Mouse (Mus musculus): ENCODE measurements around the gene Igsf9. TPM values are rescaled to one million over a fixed set of nuclear protein-coding genes. Genes with fewer than 3 reads are reported as not detected.

The Igsf9 gene
- total RNA-seq, 2 experiments from 2014 or later: 7.2 to 8.9 TPM

GRCm38 (mm10) chr1:172513525-172514212 is 32.1 kb downstream of the Igsf9 start:
- peak in 1 of 2 experiments; percentile 27 for DNase-seq (ENCODE audit: low spot score in 2 of 2)

GRCm38 (mm10) chr1:172514213-172514529 is 32.6 kb downstream of the Igsf9 start:
- no peak for DNase-seq (ENCODE audit: low spot score in 2 of 2)

- DNase-seq (ENCODE audit: low spot score in 2 of 2): no peak
These were observed 33.1 kb downstream of the Igsf9 start for GRCm38 (mm10) chr1:172514551-172515268.

DNA sequence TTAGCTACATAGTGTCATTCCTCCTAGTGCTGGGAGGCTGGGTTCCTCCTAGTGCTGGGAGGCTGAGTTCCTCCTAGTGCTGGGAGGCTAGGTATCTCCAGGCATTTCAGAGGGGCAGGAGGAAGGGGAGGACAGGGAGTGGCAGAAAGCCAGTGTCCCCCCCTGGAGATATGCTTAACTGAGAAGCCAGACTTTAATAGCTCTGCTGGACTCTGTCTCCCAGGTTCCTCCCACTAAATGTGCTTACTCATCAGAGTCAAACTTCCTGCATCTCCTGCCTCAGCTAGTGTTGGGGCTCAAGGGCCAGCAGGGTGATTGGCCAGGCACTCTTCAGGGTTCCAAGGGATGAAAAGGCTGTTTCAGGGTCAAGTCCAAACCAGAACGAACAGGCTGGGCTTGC is 33.8 kb downstream of the Igsf9 start:
- no peak for DNase-seq (ENCODE audit: low spot score in 2 of 2)

- DNase-seq (ENCODE audit: low spot score in 2 of 2): no peak
These were observed 36.4 kb downstream of the Igsf9 start for GRCm38 (mm10) chr1:172518013-172518412.

- DNase-seq (ENCODE audit: low spot score in 2 of 2): no peak
These were observed 38.1 kb downstream of the Igsf9 start for GRCm38 (mm10) chr1:172519644-172520043.

DNA sequence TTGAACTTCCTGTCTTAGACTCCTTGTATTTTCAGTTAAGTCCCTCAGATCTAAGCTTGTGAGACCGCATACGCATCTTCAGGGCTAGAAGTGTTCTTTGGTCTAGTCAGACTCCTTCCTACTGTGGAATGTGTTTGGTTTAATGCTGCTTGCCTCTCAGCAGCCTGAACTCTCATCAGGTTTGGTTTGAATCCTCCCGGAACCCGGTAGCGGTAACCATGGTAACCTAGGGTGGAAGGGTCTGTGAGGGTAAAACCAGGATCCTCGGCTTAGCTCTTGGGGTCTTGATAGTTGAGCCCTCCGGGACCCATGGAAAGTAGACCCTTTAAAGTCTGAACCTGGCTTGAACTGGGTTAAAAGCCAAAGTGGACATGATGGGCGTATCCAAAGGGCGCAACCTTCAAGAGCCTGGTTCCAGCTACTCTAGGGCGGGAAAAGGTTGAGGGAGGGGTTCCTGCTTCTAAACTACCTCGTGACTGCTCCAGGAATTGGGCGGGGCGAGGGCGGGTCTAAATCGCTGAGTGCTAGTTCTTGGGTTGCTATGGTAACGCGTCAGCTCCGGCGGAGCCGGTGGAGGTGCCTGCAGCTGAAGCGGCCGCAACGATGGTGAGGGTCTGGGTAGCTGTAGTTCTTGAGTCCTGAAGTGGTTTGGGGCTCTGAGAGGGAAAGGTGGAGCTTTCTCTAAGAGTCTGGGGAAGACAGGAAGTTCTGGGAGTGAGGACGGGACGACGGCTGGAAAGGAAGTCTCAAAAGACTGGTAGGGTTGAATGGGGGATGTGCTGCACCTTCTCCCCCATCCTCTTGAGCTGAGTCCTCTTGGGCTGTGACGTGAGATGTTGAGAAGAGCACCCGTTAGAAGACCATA is 39.2 kb downstream of the Igsf9 start, which contains the start of gene Cfap45:
TSS of gene Cfap45 (plus strand) at position 226 of the 865 bp plus-strand sequence.
- DNase-seq (ENCODE audit: low spot score in 2 of 2): peak; percentile 59 to 73

- no peak for DNase-seq (ENCODE audit: low spot score in 2 of 2)
These were observed 40.9 kb downstream of the Igsf9 start for GRCm38 (mm10) chr1:172522524-172522923.

DNA sequence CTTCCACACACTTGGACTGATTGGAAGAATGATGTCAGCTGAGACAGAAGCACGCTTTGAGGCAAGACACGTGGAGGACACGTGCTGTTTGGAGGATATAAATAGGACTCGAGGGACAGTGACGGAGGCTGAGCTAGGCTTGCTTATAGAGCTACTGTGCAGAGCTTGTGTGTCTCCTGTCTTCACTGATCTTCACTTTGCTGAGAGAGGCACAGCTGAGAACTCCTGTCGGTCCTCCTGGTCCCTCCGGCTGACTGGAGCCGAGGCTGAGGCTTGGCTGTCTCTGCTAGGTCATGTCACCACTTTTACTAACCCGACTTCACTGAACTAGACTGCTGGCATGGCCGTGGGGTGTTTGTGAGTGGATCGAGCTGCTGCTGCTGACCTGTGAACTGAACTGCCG is 42.1 kb downstream of the Igsf9 start:
- DNase-seq (ENCODE audit: low spot score in 2 of 2): no peak

DNA sequence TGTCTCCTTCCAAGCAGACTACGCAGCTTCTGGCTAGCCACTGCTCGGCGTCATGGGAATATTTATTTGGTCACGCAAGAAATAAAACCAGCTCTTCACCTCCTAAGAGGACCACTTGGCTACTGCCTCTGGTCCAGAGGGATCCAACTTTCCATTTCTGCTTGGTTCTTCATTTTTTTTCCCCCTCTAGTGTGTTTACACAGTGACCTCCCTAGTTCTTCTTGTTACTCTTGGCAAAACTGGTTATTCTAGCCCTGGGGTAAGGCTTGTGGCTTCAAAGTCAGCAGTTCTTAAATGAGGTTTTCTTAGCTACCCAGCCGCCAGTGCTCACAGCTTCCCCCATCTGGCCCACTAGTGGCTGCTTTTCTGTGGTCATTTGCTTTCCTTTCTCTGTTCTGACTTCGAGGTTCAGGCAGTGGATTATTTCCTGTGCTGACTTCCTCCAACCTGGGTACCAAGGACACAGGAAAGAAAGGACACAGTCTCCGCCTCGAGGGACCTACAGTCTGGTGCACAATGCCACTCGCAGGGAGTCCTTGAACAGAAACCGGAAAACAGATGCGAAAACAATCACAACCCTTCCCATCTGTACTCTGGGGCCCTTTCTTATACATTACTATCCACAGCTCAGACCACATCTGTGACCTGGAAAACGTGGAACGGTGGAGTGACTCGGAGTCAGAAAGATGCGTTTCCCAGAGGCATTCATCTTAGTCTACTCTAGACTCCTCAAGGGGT is 43.6 kb downstream of the Igsf9 start:
- DNase-seq (ENCODE audit: low spot score in 2 of 2): no peak

GRCm38 (mm10) chr1:172525971-172526370 is 44.4 kb downstream of the Igsf9 start:
- DNase-seq (ENCODE audit: low spot score in 2 of 2): no peak

DNA sequence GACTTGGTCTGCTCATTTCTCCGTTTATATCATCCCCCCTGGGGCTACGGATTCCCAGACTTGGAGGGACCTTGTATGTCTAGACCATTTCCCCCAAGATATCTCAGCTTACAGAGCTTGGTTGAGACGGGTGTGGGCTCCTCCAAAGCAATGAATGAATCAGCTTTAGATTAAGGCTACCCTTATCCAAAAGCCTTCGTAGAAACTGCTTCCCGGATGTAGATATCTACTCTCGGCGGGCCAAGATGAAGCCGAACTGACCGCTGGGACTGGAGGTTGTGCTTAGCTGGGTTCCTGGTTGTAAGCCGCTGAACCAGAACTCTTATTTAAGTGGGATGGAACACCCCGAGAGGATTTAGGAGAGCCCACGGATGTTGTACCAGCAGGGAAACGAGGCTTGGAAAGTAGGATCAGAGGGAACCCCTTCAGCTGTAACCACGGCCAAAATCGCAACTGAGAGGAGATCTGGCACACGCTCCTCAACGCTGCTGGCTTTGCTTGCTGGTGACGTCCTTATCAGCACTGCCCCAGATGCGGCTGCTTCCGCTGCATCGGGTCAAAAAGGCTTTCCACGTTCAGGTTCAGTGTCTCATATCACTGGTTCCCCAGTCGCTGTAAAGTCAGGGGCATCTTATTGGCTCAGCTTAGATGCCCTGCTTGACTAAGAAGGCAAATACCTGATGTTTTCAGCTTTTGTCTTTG is 44.9 kb downstream of the Igsf9 start:
- no peak for DNase-seq (ENCODE audit: low spot score in 2 of 2)

GRCm38 (mm10) chr1:172527431-172527830 is 45.8 kb downstream of the Igsf9 start:
- no peak for DNase-seq (ENCODE audit: low spot score in 2 of 2)

- DNase-seq (ENCODE audit: low spot score in 2 of 2): peak; percentile 85 to 91
These were observed 47.1 kb downstream of the Igsf9 start for GRCm38 (mm10) chr1:172528701-172529100.

DNA sequence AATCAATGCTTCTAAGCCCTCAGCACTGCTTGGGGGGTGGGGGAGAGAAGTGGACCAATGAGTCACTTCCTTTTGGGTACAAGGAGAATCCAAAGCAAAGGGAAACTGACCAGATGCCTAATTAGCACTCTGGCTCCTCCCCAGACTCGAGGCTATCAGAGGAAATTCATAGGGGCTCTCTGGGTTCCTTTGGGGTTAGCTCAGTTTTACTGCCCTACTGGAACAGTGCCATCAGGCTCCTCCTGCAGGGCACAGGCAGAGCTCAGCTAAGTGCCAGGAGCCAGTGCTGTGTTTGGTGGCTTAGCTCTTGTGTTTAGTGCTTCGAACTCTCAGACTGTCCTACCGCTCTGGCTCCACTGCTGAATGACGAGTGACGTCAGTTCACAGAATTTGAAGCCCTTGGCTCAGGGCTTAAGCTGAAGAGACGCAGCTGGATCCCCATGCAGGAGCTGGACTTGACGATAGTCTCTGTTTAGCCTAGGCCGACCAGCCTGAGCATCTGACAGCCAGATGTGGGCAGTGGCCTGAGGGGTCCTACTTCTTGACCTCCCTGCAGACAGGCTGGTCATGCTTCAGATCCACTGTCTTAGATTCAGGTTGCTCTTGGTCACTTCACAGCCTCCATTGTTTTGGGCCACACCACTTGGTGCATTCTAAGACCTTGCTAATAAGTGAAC is 49.1 kb downstream of the Igsf9 start:
- DNase-seq (ENCODE audit: low spot score in 2 of 2): no peak

DNA sequence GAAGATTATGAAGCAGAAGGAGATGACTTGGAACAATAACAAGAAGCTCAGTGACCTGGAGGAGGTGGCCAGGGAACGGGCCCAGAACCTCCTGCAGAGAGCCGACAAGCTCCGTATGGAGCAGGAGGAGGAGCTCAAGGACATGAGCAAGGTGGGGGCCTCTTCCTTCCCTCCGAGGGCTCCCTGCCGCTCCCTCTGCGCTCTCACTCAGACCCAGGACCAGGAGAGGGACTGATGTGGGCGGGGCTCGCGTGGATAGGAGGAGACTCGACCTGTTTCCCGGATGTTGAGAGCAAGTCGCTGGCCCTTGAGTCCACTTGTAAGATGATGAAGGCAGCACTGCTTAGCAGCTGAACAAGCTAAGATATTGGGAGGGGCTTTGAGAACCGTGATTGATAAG is 51.0 kb downstream of the Igsf9 start:
- DNase-seq (ENCODE audit: low spot score in 2 of 2): no peak

GRCm38 (mm10) chr1:172535116-172535515 is 53.5 kb downstream of the Igsf9 start:
- DNase-seq (ENCODE audit: low spot score in 2 of 2): no peak

DNA sequence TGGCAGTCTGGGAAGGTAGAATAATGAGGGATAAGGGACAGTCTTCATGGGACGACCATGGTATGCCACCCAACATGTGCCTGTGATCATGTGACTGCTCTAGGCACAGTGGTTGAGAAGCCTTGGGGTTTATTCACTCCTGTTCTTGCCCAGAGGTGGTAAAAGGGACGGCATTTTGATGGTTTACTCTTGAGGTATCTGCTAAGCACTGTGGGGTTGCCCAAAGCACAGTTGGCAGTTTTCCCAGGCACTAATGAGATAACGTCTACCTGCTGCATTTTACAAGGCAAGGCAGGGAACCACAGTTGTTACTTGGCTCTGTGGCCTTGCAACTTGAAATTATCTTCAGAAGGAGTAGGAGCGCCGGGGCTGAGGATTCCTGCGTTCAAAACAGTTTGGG is 58.2 kb downstream of the Igsf9 start:
- DNase-seq (ENCODE audit: low spot score in 2 of 2): no peak

DNA sequence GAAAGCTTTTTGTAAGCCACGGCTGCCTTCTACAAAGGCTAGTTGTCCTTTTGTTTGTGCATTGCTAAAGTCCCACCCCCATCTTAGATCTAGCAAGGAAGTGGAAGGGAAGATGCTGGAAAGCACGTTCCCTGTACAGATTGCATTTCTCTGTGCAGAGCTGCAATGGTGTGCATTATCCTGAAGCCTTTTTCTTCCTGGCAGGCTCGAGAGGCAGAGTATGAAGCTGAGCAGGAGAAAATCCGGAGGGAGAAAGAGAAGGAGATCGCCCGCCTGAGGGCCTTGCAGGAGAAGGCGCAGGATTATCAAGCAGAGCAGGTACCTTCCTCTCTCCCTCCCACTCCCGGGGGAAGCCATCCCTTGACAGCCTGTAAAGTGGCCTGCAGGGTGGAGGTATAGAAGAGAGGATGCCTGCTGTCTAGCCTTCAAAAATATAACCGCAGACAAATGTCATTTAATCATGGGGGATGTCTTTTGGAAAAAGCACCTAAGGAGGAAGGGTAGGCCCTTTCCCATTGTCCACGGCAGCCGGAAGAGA is 58.8 kb downstream of the Igsf9 start:
- no peak for DNase-seq (ENCODE audit: low spot score in 2 of 2)

DNA sequence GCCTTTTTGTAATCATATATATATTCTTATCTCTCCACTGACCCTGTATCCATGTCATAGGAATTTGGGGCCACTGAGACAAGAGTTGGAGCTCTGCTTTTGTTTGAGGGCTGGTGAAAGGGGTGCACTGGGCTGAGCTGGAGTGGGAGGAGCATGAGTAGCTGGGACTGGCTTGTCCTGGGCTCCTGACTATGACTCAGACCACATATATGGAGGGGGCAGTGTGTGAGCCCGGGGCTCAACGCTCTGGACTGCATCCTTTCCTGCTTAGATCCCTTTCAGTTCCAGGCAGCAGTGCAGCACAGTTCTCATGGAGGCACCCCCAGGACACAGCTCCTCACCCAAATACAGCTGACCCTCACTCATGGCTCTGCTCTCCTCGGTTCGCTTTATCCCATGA is 64.5 kb downstream of the Igsf9 start:
- DNase-seq (ENCODE audit: low spot score in 2 of 2): no peak
